Mouse (Mus musculus) embryonic facial prominence, embryonic 14.5 days (tissue): ENCODE data around the gene Tgoln1. TPM values are rescaled to one million over a fixed set of nuclear protein-coding genes. Genes with fewer than 3 reads are reported as not detected.

ENCODE experiments used
- ATAC-seq: fragments of 200-750 bp; cut with Nextera tagmentation; 2 replicates; pipeline ENCODE4 v1.8.0; 2017; ENCODE audit warnings: low read depth, moderate number of reproducible peaks, moderate TSS enrichment
- DNase-seq: peaks from one replicate; pipeline ENCODE4 v3.0.0-alpha.2; 2015; ENCODE audit warnings: low spot score
- H3K27ac ChIP-seq: fragments of 300-500 bp; sonication (generic); replicated peaks from 2 replicates; pipeline ENCODE4 v1.5.1; 2014; ENCODE audit warnings: low read depth, mild to moderate bottlenecking, low read length, moderate library complexity
- H3K27me3 ChIP-seq: fragments of 300-500 bp; sonication (generic); replicated peaks from 2 replicates; pipeline ENCODE4 v1.6.1; 2014; ENCODE audit warnings: low read length; ENCODE audit not compliant: control insufficient read depth, insufficient read depth
- H3K36me3 ChIP-seq: fragments of 300-500 bp; sonication (generic); 2 replicates; pipeline ENCODE4 v1.6.1; 2014; ENCODE audit warnings: low read length, mixed read lengths; ENCODE audit not compliant: control insufficient read depth, insufficient read depth
- H3K4me1 ChIP-seq: fragments of 300-500 bp; sonication (generic); 2 replicates; pipeline ENCODE4 v1.6.1; 2014; ENCODE audit warnings: antibody characterized with exemption, low read length; ENCODE audit not compliant: control insufficient read depth, insufficient read depth
- H3K4me2 ChIP-seq: fragments of 300-500 bp; sonication (generic); 2 replicates; pipeline ENCODE4 v1.6.1; 2014; ENCODE audit warnings: low read depth, mild to moderate bottlenecking, low read length, moderate library complexity, mixed read lengths
- H3K4me3 ChIP-seq: fragments of 300-500 bp; sonication (generic); 2 replicates; pipeline ENCODE4 v1.5.1; 2014; ENCODE audit warnings: low read depth, mild to moderate bottlenecking, low read length
- H3K9ac ChIP-seq: fragments of 300-500 bp; sonication (generic); 2 replicates; pipeline ENCODE4 v1.6.1; 2014; ENCODE audit warnings: low read depth, mild to moderate bottlenecking, low read length, moderate library complexity, mixed read lengths
- H3K9me3 ChIP-seq: fragments of 300-500 bp; sonication (generic); 2 replicates; pipeline ENCODE4 v1.6.1; 2016; ENCODE audit warnings: low read length; ENCODE audit not compliant: control insufficient read depth
- WGBS: fragments of 180-500 bp; shearing (Covaris S2); extraction: QIAGEN DNeasy Blood & Tissue Kit; methylation state at CpG from one replicate; pipeline ENCODE4 v1.1.7; 2014; 5-methylcytosine and 5-hydroxymethylcytosine counted together
- polyA plus RNA-seq: library from polyadenylated mRNA; unstranded; fragments of >200 nt; fragmentation: Nextera tagmentation; extraction: Ambion mirVana; gene quantifications from 2 replicates; pipeline ENCODE4 v1.2.1, GENCODE M21; 2014

Tgoln1 gene
- polyA plus RNA-seq, 1 experiment from 2014 or later, result 34.7 TPM

DNA sequence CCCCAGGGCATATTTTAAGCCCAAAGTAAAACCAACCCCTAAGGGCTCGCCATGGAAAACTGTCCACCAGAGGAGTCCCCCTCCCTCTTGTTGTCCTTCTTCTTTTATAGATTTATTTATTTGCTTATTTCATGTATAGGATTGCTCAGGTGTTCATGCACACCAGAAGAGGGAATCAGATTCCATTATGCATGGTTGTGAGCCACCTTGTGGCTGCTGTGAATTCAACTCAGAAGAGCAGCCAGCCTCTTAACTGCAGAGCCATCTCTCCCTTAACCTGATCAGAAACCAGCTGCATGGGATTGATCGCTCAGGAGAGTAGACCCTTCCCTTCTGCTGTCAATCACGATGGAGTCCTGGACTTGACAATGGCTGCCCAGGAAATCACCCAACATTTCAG is 20.1 kb upstream of the Tgoln1 start:
- Histone ChIP-seq H3K9me3 (no peaks in the 10 kb centered on the region), H3K9ac (no peak overlapping the region), H3K4me3 (no peak overlapping the region), H3K36me3 (peaks cover 20% of the 10 kb centered on the region), H3K27me3 (no peaks in the 10 kb centered on the region), H3K27ac (no peak overlapping the region), H3K4me1 (peaks cover 3% of the 10 kb centered on the region; the same call in 1 of the 2 replicates), H3K4me2 (no peak overlapping the region)
- 78% methylated on average over 3 of the region's 3 CpGs for WGBS
- DNase-seq (no peak), ATAC-seq (no peak)

GRCm38 (mm10) chr6:72635760-72636431 is 19.1 kb upstream of the Tgoln1 start:
- Histone ChIP-seq H3K9me3 (no peaks in the 10 kb centered on the region), H3K27me3 (no peaks in the 10 kb centered on the region), H3K36me3 (peaks cover 30% of the 10 kb centered on the region), H3K4me3 (no peak overlapping the region), H3K9ac (no peak overlapping the region), H3K4me1 (peaks cover 3% of the 10 kb centered on the region; the same call in 1 of the 2 replicates), H3K4me2 (no peak overlapping the region), H3K27ac (no peak overlapping the region)
- DNase-seq, result peak; percentile 77
- peak; percentile 77 for ATAC-seq
- WGBS, result 46% methylated on average over 12 of the region's 12 CpGs

GRCm38 (mm10) chr6:72634311-72634710 is 17.5 kb upstream of the Tgoln1 start:
- DNase-seq, result no peak
- H3K27me3 ChIP-seq, result no peaks in the 10 kb centered on the region
- WGBS, result 56% methylated on average over 10 of the region's 10 CpGs

DNA sequence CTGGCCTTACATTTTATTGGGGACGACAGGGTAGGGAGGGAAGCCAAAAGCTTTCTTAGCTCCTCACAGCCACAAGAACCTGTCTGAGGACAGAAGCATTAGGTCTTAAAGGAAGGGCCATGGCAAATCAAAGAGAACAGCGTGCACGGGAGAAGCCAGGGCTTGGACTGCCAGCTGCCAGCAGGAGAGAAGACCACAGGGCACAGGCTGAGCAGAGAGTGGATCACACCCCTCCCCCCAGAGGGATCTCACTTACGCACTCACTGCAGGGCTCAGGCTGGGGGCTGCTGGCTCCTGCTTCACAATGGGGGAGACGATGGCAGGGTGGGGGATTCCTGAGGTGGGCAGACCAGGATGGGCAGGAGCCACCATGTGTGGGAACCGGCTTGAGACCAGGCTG is 14.9 kb upstream of the Tgoln1 start:
- Histone ChIP-seq H3K27me3 (no peaks in the 10 kb centered on the region), H3K27ac (no peak overlapping the region), H3K4me3 (no peak overlapping the region), H3K4me2 (no peak overlapping the region), H3K9ac (no peak overlapping the region), H3K36me3 (peaks cover 72% of the 10 kb centered on the region), H3K4me1 (peaks cover 2% of the 10 kb centered on the region; the same call in 1 of the 2 replicates), H3K9me3 (no peaks in the 10 kb centered on the region)
- WGBS, result 80% methylated on average over 6 of the region's 6 CpGs
- DNase-seq (no peak), ATAC-seq (no peak)

More at GRCm38 (mm10) chr6:72634311-72634710, 17.5 kb upstream of the Tgoln1 start:
- no peak overlapping the region for H3K27ac ChIP-seq
- no peaks in the 10 kb centered on the region for H3K9me3 ChIP-seq
- H3K4me1 ChIP-seq, result peaks cover 3% of the 10 kb centered on the region; the same call in 1 of the 2 replicates
- no peak overlapping the region for H3K4me2 ChIP-seq
- ATAC-seq, result no peak
- no peak overlapping the region for H3K4me3 ChIP-seq
- H3K9ac ChIP-seq, result no peak overlapping the region
- peaks cover 46% of the 10 kb centered on the region for H3K36me3 ChIP-seq

DNA sequence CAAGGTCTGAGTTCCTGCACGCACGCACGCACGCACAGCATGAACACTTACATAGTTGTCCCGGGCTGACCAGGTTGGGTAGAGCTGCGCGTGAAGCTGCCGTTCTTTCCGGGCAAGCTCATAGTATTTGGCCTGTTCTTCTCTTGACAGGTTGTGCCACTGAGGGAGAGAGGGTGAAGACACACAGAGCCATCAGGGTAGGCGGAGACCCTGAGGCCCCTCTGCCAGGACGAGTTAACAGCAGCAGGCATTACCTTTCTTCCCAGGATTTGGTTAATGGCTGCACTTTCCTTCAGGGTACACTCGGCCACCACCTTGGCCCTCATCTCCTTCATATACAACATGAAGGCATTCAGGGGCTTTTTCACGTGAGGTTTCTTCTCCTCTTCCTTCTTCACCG is 14.2 kb upstream of the Tgoln1 start:
- H3K9ac ChIP-seq, result no peak overlapping the region
- peaks cover 79% of the 10 kb centered on the region for H3K36me3 ChIP-seq
- DNase-seq, result no peak
- H3K4me2 ChIP-seq, result no peak overlapping the region
- no peaks in the 10 kb centered on the region for H3K27me3 ChIP-seq
- no peak for ATAC-seq
- no peaks in the 10 kb centered on the region for H3K4me1 ChIP-seq
- no peaks in the 10 kb centered on the region for H3K9me3 ChIP-seq
- H3K4me3 ChIP-seq, result no peak overlapping the region
- H3K27ac ChIP-seq, result no peak overlapping the region
- 94% methylated on average over 14 of the region's 14 CpGs for WGBS

DNA sequence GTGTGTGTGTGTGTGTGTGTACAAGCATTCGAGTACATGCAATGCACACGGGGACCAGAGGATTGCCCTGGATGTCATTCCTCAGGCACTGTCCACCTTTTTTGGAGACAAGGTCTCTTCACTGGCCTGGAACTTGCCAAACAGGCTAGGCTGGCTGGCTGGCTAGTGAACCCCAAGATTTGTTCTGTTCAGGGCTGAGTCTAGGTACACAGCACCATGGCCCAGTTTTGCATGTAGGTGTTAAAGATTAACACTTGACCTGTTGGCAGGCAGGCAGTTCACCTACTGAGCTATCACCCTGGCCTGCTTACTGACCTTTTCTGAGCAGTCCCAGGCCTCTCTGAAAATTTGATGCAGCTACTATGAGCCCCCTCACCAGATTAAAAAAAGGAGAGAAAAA is 13.6 kb upstream of the Tgoln1 start:
- Histone ChIP-seq H3K4me2 (no peak overlapping the region), H3K36me3 (peaks cover 84% of the 10 kb centered on the region), H3K27me3 (no peaks in the 10 kb centered on the region), H3K27ac (no peak overlapping the region), H3K4me3 (no peak overlapping the region), H3K9ac (no peak overlapping the region), H3K9me3 (no peaks in the 10 kb centered on the region), H3K4me1 (no peaks in the 10 kb centered on the region)
- ATAC-seq, result no peak
- WGBS, result 91% methylated on average over 2 of the region's 2 CpGs
- DNase-seq, result no peak

DNA sequence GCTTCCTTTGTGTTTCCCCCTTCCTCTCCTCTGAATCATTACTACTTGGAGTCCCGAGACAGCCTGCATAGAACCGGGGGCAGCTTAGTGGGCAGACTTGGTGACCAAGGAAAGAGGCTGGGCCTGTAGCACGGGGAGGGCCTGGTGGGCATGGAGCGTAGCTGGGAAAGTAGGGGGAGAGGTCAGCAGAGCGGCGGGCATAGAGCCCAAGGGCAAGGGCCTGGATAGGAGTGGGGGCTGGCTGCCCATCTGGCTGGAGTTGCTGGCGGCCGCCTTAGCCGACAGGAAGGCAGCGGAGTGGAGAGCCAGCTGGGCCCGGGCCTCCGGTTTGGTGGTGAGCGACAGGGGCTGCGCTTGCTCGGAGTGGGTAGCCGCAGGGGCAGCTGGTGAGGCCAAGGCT is 10.5 kb upstream of the Tgoln1 start:
- H3K4me3 ChIP-seq, result no peak overlapping the region
- 89% methylated on average over 16 of the region's 16 CpGs for WGBS
- H3K36me3 ChIP-seq, result peaks cover 74% of the 10 kb centered on the region
- H3K4me1 ChIP-seq, result no peaks in the 10 kb centered on the region
- no peaks in the 10 kb centered on the region for H3K27me3 ChIP-seq
- H3K4me2 ChIP-seq, result no peak overlapping the region
- DNase-seq (no peak), ATAC-seq (no peak)
- no peaks in the 10 kb centered on the region for H3K9me3 ChIP-seq
- no peak overlapping the region for H3K9ac ChIP-seq
- no peak overlapping the region for H3K27ac ChIP-seq

DNA sequence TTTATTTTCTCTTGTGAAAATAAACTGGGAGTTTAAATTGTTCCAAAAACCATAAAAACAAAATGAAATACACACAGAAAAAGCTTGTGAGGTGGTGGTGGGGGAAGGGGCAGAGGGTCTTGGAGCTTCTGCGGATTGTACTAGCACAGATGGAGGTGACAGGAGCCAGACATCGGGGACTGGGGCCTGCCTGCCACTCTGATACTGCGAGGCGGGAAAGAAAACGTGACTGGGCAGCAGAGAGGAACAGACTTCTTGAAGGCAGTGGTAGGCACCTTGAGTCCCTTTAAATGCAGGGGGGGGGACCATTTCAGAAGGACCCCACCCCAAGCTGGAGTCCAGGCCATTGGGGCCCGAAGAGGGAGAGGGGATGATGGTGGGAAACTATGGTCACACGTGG is 9.6 kb upstream of the Tgoln1 start:
- Histone ChIP-seq H3K36me3 (peaks cover 66% of the 10 kb centered on the region), H3K9ac (no peak overlapping the region), H3K4me1 (no peaks in the 10 kb centered on the region), H3K4me3 (no peak overlapping the region), H3K9me3 (no peaks in the 10 kb centered on the region), H3K27me3 (no peaks in the 10 kb centered on the region), H3K4me2 (no peak overlapping the region), H3K27ac (no peak overlapping the region)
- ATAC-seq, result no peak
- no peak for DNase-seq
- 92% methylated on average over 7 of the region's 7 CpGs for WGBS
